9 mouse cellular contexts compared by ENCODE assay signal in genomic region chr3:34647688-34648087, GRCm38 (mm10). TPM values are rescaled to one million over a fixed set of nuclear protein-coding genes. Genes with fewer than 3 reads are reported as not detected.
DNase-seq lines count a peak whose midpoint lies in the region; ATAC-seq and TF ChIP-seq lines count a peak whose summit lies in the region.
"Had no signal": no experiment of that assay in that cellular context is flagged by ENCODE, and none has a peak within 500 bp of the region (broad histone marks: within the 10 kb centered on the region; RNA-seq: fewer than 3 reads in every experiment).

No protein-coding gene starts in this region.

- H3K27ac ChIP-seq in heart, embryonic 13.5 days (replicated peaks), result no peak overlapping the region
- peak overlapping the region; percentile 100 for H3K27ac ChIP-seq in midbrain, embryonic 10.5 days (replicated peaks)
- H3K27ac ChIP-seq in testis, adult 2 months (ENCODE audit: control insufficient read depth, insufficient read depth, low read depth, low read length), result no peak overlapping the region

- no peak for ATAC-seq in cerebellum, adult (ENCODE audit: insufficient number of reproducible peaks, low FRiP score, low TSS enrichment)
- ATAC-seq in heart, embryonic 13.5 days (ENCODE audit: extremely low read depth, insufficient number of reproducible peaks, low FRiP score, low TSS enrichment), result no peak

- no peak overlapping the region for H3K4me3 ChIP-seq in heart, embryonic 13.5 days
- H3K4me3 ChIP-seq in midbrain, embryonic 10.5 days, result peak overlapping the region; percentile 99
- no peak overlapping the region for H3K4me3 ChIP-seq in testis, adult 2 months (ENCODE audit: control insufficient read depth, low read depth, low read length)

- TF ChIP-seq POLR2A in testis, adult 2 months (IDR thresholded peaks at IDR 0.05; ENCODE audit: control insufficient read depth, low read depth, low read length), result no peak

- DNase-seq in cerebellum, adult 11 months, result peak; percentile 30
- DNase-seq in R1 (ENCODE audit: low read depth, low spot score), result peak; percentile 89
- DNase-seq in embryo, embryonic 10.5 days (ENCODE audit: low spot score), result peak; percentile 95
- peak; percentile 77 to 89 for DNase-seq in layer of hippocampus, postnatal 14 days (ENCODE audit: low spot score in 2 of 2)
- DNase-seq in midbrain, embryonic 10.5 days (ENCODE audit: low spot score), result peak; percentile 89

- H3K27me3 ChIP-seq in heart, embryonic 13.5 days (replicated peaks), result peaks cover 91% of the 10 kb centered on the region
- H3K27me3 ChIP-seq in midbrain, embryonic 10.5 days (ENCODE audit: low read depth, poor library complexity, severe bottlenecking), result peaks cover 57% of the 10 kb centered on the region
- H3K27me3 ChIP-seq in testis, adult 2 months (ENCODE audit: control insufficient read depth, insufficient read depth, low read length), result peaks cover 7% of the 10 kb centered on the region; the same call in 1 of the 2 replicates

- peak overlapping the region; percentile 83; the same call in 1 of the 2 replicates for H3K4me2 ChIP-seq in heart, embryonic 13.5 days

- H3K9ac ChIP-seq in heart, embryonic 13.5 days, result no peak overlapping the region

- H3K4me1 ChIP-seq in heart, embryonic 13.5 days, result peaks cover 33% of the 10 kb centered on the region
- H3K4me1 ChIP-seq in midbrain, embryonic 10.5 days, result peaks cover 67% of the 10 kb centered on the region
- H3K4me1 ChIP-seq in testis, adult 2 months (ENCODE audit: control insufficient read depth, insufficient read depth, low read length), result peaks cover 21% of the 10 kb centered on the region

- no peaks in the 10 kb centered on the region for H3K36me3 ChIP-seq in heart, embryonic 13.5 days
- peaks cover 20% of the 10 kb centered on the region for H3K36me3 ChIP-seq in midbrain, embryonic 10.5 days
- no peaks in the 10 kb centered on the region for H3K36me3 ChIP-seq in testis, adult 2 months (ENCODE audit: control insufficient read depth, insufficient read depth, low read length)

- peak; percentile 61; the same call in 1 of the 2 replicates for TF ChIP-seq CTCF in testis, adult 2 months (IDR thresholded peaks at IDR 0.05; ENCODE audit: control insufficient read depth, insufficient read depth, insufficient replicate concordance, low read depth, low read length)

- H3K9me3 ChIP-seq in heart, embryonic 13.5 days, result no peaks in the 10 kb centered on the region
- no peaks in the 10 kb centered on the region for H3K9me3 ChIP-seq in midbrain, embryonic 10.5 days (replicated peaks)

- WGBS in heart, embryonic 13.5 days, result 1% methylated on average over 14 of the region's 14 CpGs
- WGBS in midbrain, embryonic 10.5 days, result under 1% methylated on average over 14 of the region's 14 CpGs

RNA-seq across cellular contexts. Expression of gene Sox2, which starts 2.5 kb away (rescaled TPM):
- polyA plus RNA-seq in heart, embryonic 13.5 days (2015; fragmentation: Nextera tagmentation; extraction: Ambion mirVana), result 0.29 and 0.33 TPM in 2 replicates
- 10 to 100 TPM; 48.1 to 50.1 TPM for total RNA-seq in layer of hippocampus, postnatal 14 days (2021)
- polyA plus RNA-seq in midbrain, embryonic 10.5 days (2016; fragmentation: Nextera tagmentation; extraction: Ambion mirVana), result 28.8 and 31.9 TPM in 2 replicates
- polyA plus RNA-seq in testis, adult 2 months (2012; rRNA removed), result 0.05 TPM in 1 of 2 replicates, not detected in the other
- total RNA-seq: hematopoietic stem cell, adult 5-6 weeks had no signal

Comparison
In these comparisons a context has a peak if more than half of its experiments do, and no peak if none do; other contexts are left out.
1. DNase-seq: peak in every context shown above with its lines; median percentile 95 in embryo, embryonic 10.5 days; 89 in R1; 89 in midbrain, embryonic 10.5 days; 83 in layer of hippocampus, postnatal 14 days; 30 in cerebellum, adult 11 months.
2. RNA of gene Sox2, which starts 2.5 kb away (polyA plus RNA-seq): 28.8 to 31.9 TPM in midbrain, embryonic 10.5 days; 0.29 to 0.33 TPM in heart, embryonic 13.5 days and 0.05 TPM in testis, adult 2 months; every median in the first group is over 10 times any median in the second.